In genomic region chr8:4254001-4254400, GRCm38 (mm10) we compare ENCODE assay signal across 9 mouse cellular contexts. TPM values are rescaled to one million over a fixed set of nuclear protein-coding genes. Genes with fewer than 3 reads are reported as not detected.
DNase-seq lines count a peak whose midpoint lies in the region; ATAC-seq lines count a peak whose summit lies in the region.
"Had no signal": no experiment of that assay in that cellular context is flagged by ENCODE, and none has a peak within 500 bp of the region (broad histone marks: within the 10 kb centered on the region; RNA-seq: fewer than 3 reads in every experiment).

No protein-coding gene starts in this region.

- no peaks in the 10 kb centered on the region for H3K9me3 ChIP-seq in forebrain, embryonic 15.5 days
- H3K9me3 ChIP-seq in liver, embryonic 12.5 days (replicated peaks) = no peaks in the 10 kb centered on the region

- peaks cover 28% of the 10 kb centered on the region for H3K36me3 ChIP-seq in forebrain, embryonic 15.5 days
- H3K36me3 ChIP-seq in liver, embryonic 12.5 days = peaks cover 37% of the 10 kb centered on the region

- no peaks in the 10 kb centered on the region for H3K27me3 ChIP-seq in forebrain, embryonic 15.5 days
- no peaks in the 10 kb centered on the region for H3K27me3 ChIP-seq in liver, embryonic 12.5 days (replicated peaks)

- H3K4me1 ChIP-seq in forebrain, embryonic 15.5 days = peaks cover 55% of the 10 kb centered on the region
- peaks cover 48% of the 10 kb centered on the region for H3K4me1 ChIP-seq in liver, embryonic 12.5 days

- H3K27ac ChIP-seq in forebrain, embryonic 15.5 days (replicated peaks) = peak overlapping the region; percentile 95
- 0 out of 2 replicates have a peak overlapping the region, but pooled peaks have one; percentile 21 for H3K27ac ChIP-seq in liver, embryonic 12.5 days

- peak; percentile 67 to 70 for DNase-seq in frontal cortex, postnatal 10 days (ENCODE audit: low spot score in 2 of 2)
- peak; percentile 77 for DNase-seq in adrenal gland, postnatal 14 days
- peak; percentile 78 for DNase-seq in kidney, adult 18-20 months
- DNase-seq in right cerebral cortex, adult 2 months (ENCODE audit: low spot score in 2 of 2) = peak; percentile 64 to 74
- no peak for DNase-seq in thymus, postnatal 14 days

- no peak for ATAC-seq in frontal cortex, adult (ENCODE audit: low TSS enrichment)
- no peak for ATAC-seq in forebrain, embryonic 15.5 days (replicated peaks)
- no peak for ATAC-seq in liver, embryonic 12.5 days

- peak overlapping the region; percentile 89; the same call in 1 of the 2 replicates for H3K9ac ChIP-seq in forebrain, embryonic 15.5 days (replicated peaks)
- peak overlapping the region; percentile 89 for H3K9ac ChIP-seq in liver, embryonic 12.5 days

- 34% methylated on average over 6 of the region's 6 CpGs for WGBS in forebrain, embryonic 15.5 days
- 64% methylated on average over 6 of the region's 6 CpGs for WGBS in liver, embryonic 12.5 days (ENCODE audit: insufficient replicate concordance)

- H3K4me2 ChIP-seq in forebrain, embryonic 15.5 days (replicated peaks) = peak overlapping the region; percentile 72
- H3K4me2 ChIP-seq in liver, embryonic 12.5 days = peak overlapping the region; percentile 96

- peak overlapping the region; percentile 89 for H3K4me3 ChIP-seq in forebrain, embryonic 15.5 days
- H3K4me3 ChIP-seq in liver, embryonic 12.5 days = peak overlapping the region; percentile 86

RNA-seq across cellular contexts. Expression of gene Snapc2, which starts 1.1 kb away (rescaled TPM):
- total RNA-seq in adrenal gland, postnatal 14 days (2021) = 21.0 and 24.3 TPM in 2 replicates
- polyA plus RNA-seq in forebrain, embryonic 15.5 days (2015; fragmentation: Nextera tagmentation; extraction: Ambion mirVana) = 73.5 and 74.7 TPM in 2 replicates
- 26.3 and 27.2 TPM in 2 replicates for polyA plus RNA-seq in liver, embryonic 12.5 days (2016; fragmentation: Nextera tagmentation; extraction: Ambion mirVana)

RNA-seq across cellular contexts. Expression of gene Ctxn1, which starts 5.1 kb away (rescaled TPM):
- 7.9 and 11.3 TPM in 2 replicates for total RNA-seq in adrenal gland, postnatal 14 days (2021)
- polyA plus RNA-seq in forebrain, embryonic 15.5 days (2015; fragmentation: Nextera tagmentation; extraction: Ambion mirVana) = 397 and 404 TPM in 2 replicates
- polyA plus RNA-seq in liver, embryonic 12.5 days (2016; fragmentation: Nextera tagmentation; extraction: Ambion mirVana) = 5.5 and 7.1 TPM in 2 replicates

RNA-seq across cellular contexts. Expression of gene Tgfbr3l, which starts 6.0 kb away (rescaled TPM):
- total RNA-seq in adrenal gland, postnatal 14 days (2021) = 12.2 and 12.4 TPM in 2 replicates
- 3.1 and 3.4 TPM in 2 replicates for polyA plus RNA-seq in forebrain, embryonic 15.5 days (2015; fragmentation: Nextera tagmentation; extraction: Ambion mirVana)
- polyA plus RNA-seq in liver, embryonic 12.5 days (2016; fragmentation: Nextera tagmentation; extraction: Ambion mirVana) = 1.3 and 1.4 TPM in 2 replicates

RNA-seq across cellular contexts. Expression of gene Gm49320, which starts 15.3 kb away (rescaled TPM):
- not detected in 2 replicates for total RNA-seq in adrenal gland, postnatal 14 days (2021)
- polyA plus RNA-seq in forebrain, embryonic 15.5 days (2015; fragmentation: Nextera tagmentation; extraction: Ambion mirVana) = 0.89 and 1.3 TPM in 2 replicates
- 0.18 and 0.43 TPM in 2 replicates for polyA plus RNA-seq in liver, embryonic 12.5 days (2016; fragmentation: Nextera tagmentation; extraction: Ambion mirVana)
- total RNA-seq: ES-E14 had no signal

RNA-seq across cellular contexts. Expression of gene Map2k7, which starts 15.5 kb away (rescaled TPM):
- 75.9 and 86.0 TPM in 2 replicates for total RNA-seq in adrenal gland, postnatal 14 days (2021)
- 26.3 and 27.5 TPM in 2 replicates for polyA plus RNA-seq in forebrain, embryonic 15.5 days (2015; fragmentation: Nextera tagmentation; extraction: Ambion mirVana)
- polyA plus RNA-seq in liver, embryonic 12.5 days (2016; fragmentation: Nextera tagmentation; extraction: Ambion mirVana) = 18.0 and 21.1 TPM in 2 replicates

Comparison
In these comparisons a context has a peak if more than half of its experiments do, and no peak if none do; other contexts are left out.
1. RNA of gene Ctxn1, which starts 5.1 kb away (polyA plus RNA-seq): 397 to 404 TPM in forebrain, embryonic 15.5 days; 5.5 to 7.1 TPM in liver, embryonic 12.5 days; every median in the first group is over 10 times any median in the second.